Mouse (Mus musculus): ENCODE data around the gene Cyp4f39. TPM values are rescaled to one million over a fixed set of nuclear protein-coding genes. Genes with fewer than 3 reads are reported as not detected.
"Not testable (repeated sequence)": the region's sequence is repeated elsewhere in the genome, so short reads cannot be mapped to it uniquely, and the experiment has no call there.

Gene Cyp4f39
- polyA plus RNA-seq, 1 experiment from 2014 or later, result 0.92 TPM

DNA sequence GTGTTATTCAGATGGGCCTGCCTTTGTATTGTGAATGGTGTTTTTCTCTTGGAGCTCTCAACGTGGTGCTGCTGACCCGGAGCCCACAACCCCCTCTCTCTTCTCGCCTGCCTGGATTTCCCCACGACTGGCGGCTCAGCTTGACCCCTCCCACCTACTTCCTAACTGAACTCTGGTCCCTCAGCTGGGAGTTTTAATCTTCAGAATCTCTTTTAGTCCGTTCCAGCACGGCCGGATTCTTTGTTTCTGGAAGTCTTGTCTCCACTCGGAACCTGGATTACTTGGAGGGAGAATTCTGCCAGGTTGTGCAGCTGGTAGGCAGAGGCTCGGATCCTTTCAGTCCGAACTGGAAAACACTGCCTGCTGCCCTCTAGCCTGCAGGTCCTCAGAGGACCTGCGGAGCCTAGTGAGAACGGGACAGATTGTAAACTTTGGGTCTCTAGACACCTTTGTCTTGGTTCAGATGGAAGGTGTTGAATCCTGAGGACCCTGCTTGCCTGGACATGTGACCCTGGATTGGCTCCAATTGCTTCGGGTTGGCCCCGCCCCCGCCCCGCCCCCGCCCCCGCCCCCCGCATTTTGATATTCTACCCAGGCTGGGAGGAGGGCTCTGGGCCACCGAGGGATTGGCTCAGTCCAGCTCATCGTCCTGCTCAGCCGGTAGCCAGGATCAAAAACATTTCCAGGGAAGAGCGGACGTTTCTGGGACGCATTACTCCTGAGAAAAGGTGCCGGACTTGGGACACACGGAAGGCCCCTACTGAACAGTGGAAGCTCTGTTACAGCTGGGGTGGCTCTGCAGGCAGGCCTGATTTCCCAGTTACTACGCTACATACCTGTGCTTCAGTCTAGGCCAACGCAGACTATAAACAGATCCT lies 53.6 kb downstream of the Cyp4f39 start, which contains the start of gene Cyp4f17:
TSS of gene Cyp4f17 (plus strand) at position 200 of the 878 bp plus-strand sequence.
- WGBS, result 2% methylated on average over 27 of the region's 30 CpGs

DNA sequence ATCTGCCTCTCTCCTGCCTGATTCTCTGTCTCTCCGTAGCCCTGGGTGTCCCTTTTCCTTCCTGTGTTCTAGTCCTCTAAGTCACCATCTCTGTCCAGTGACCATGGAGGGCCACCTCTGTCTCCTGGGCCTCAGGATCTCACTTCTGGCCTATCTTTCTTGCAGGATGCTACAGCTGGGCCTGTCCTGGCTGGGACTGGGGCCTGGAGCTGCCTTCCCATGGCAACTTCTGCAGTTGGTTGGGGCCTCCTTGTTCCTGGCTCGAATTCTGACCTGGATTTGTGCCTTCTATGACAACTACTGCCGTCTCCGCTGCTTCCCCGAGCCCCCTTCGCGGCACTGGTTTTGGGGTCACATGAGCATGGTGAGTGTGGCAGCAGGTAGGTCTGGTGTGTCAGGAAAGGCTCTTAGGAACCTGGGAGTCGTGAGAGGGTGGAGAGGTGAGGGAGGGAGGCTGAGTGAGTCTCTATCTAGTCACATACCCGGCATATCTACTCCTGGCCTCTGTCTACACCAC lies 54.3 kb downstream of the Cyp4f39 start:
- Histone ChIP-seq H3K36me3 (ENCODE audit: control insufficient read depth, insufficient read depth, low read length) (no peaks in the 10 kb centered on the region), H3K4me2 (ENCODE audit: low read depth, low read length) (peak overlapping the region; percentile 95), H3K9ac (replicated peaks; ENCODE audit: low read depth, low read length) (peak overlapping the region; percentile 61), H3K4me1 (ENCODE audit: control insufficient read depth, insufficient read depth, low read length) (peaks cover 14% of the 10 kb centered on the region), H3K27ac (ENCODE audit: low read depth, low read length) (peak overlapping the region; percentile 69), H3K4me3 (ENCODE audit: low read depth, low read length) (peak overlapping the region; percentile 42), H3K27me3 (ENCODE audit: control insufficient read depth, insufficient read depth, low read length) (no peaks in the 10 kb centered on the region), H3K9me3 (ENCODE audit: control insufficient read depth, low read length) (no peaks in the 10 kb centered on the region)
- 42% methylated on average over 9 of the region's 9 CpGs for WGBS
- ATAC-seq (ENCODE audit: low read depth), result peak; percentile 32; the same call in 1 of the 2 replicates

More for the DNA sequence above, 53.6 kb downstream of the Cyp4f39 start, which contains the start of gene Cyp4f17:
- peak; percentile 91 for ATAC-seq (ENCODE audit: low read depth)
- H3K4me2 ChIP-seq (ENCODE audit: low read depth, low read length), result peak within 1 kb of the TSS; percentile 95
- no peaks in the 10 kb centered on the region for H3K27me3 ChIP-seq (ENCODE audit: control insufficient read depth, insufficient read depth, low read length)
- peak within 1 kb of the TSS; percentile 42 for H3K4me3 ChIP-seq (ENCODE audit: low read depth, low read length)
- H3K4me1 ChIP-seq (ENCODE audit: control insufficient read depth, insufficient read depth, low read length), result peaks cover 14% of the 10 kb centered on the region
- H3K36me3 ChIP-seq (ENCODE audit: control insufficient read depth, insufficient read depth, low read length), result no peaks in the 10 kb centered on the region
- peak within 1 kb of the TSS; percentile 61 for H3K9ac ChIP-seq (replicated peaks; ENCODE audit: low read depth, low read length)
- H3K9me3 ChIP-seq (ENCODE audit: control insufficient read depth, low read length), result no peaks in the 10 kb centered on the region
- H3K27ac ChIP-seq (ENCODE audit: low read depth, low read length), result peak within 1 kb of the TSS; percentile 69

DNA sequence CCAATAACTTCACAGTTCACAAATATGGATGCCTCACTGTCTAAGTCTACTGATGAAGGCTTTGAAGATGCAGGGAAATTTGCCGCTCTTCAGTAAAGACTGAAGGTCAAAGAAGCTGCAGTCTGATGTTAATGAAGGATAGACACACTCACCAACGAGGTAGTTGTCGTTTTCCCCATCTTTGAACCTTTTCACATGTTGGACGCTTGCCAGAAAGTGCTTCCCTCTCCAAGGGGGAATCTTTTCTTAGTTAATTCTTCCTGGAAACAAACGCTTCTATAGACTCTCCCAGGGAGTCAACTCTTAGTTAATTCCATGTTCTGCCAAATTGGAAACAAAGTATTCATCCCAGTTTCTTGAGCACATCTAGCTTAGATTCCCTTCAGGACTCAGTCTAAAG lies 63.6 kb downstream of the Cyp4f39 start:
- H3K9me3 ChIP-seq (ENCODE audit: control insufficient read depth, low read length), result no peaks in the 10 kb centered on the region
- no peak overlapping the region for H3K9ac ChIP-seq (replicated peaks; ENCODE audit: low read depth, low read length)
- H3K4me2 ChIP-seq (ENCODE audit: low read depth, low read length), result no peak overlapping the region
- no peak overlapping the region for H3K27ac ChIP-seq (ENCODE audit: low read depth, low read length)
- no peak for ATAC-seq (ENCODE audit: low read depth)
- no peak overlapping the region for H3K4me3 ChIP-seq (ENCODE audit: low read depth, low read length)
- H3K36me3 ChIP-seq (ENCODE audit: control insufficient read depth, insufficient read depth, low read length), result no peaks in the 10 kb centered on the region
- no peaks in the 10 kb centered on the region for H3K4me1 ChIP-seq (ENCODE audit: control insufficient read depth, insufficient read depth, low read length)
- 68% methylated on average over 5 of the region's 5 CpGs for WGBS
- H3K27me3 ChIP-seq (ENCODE audit: control insufficient read depth, insufficient read depth, low read length), result no peaks in the 10 kb centered on the region

DNA sequence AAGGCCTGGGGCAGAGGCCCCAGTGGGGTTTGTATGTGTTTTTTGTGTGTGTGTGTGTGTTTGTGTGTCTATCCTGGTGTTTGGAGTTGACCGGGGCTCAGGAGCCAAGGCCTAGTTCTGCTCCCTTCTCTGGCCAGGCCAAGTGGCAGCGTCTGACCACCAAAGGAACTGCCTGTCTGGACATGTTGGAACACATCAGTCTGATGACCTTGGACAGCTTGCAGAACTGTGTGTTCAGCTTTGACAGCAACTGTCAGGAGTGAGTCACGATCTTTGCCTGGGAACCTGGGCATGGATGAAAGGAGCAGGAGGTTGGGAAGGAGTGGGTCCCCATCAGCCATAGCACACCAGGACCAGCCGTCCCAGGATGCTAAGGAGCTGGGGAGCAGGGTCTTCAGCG lies 69.5 kb downstream of the Cyp4f39 start:
- 91% methylated on average over 5 of the region's 5 CpGs for whole genome bisulfite sequencing
- Histone ChIP-seq H3K4me1 (ENCODE audit: control insufficient read depth, insufficient read depth, low read length) (no peaks in the 10 kb centered on the region), H3K9ac (replicated peaks; ENCODE audit: low read depth, low read length) (no peak overlapping the region), H3K4me3 (ENCODE audit: low read depth, low read length) (no peak overlapping the region), H3K36me3 (ENCODE audit: control insufficient read depth, insufficient read depth, low read length) (peaks cover 3% of the 10 kb centered on the region; the same call in 1 of the 2 replicates), H3K27ac (ENCODE audit: low read depth, low read length) (no peak overlapping the region), H3K27me3 (ENCODE audit: control insufficient read depth, insufficient read depth, low read length) (no peaks in the 10 kb centered on the region), H3K4me2 (ENCODE audit: low read depth, low read length) (no peak overlapping the region), H3K9me3 (ENCODE audit: control insufficient read depth, low read length) (no peaks in the 10 kb centered on the region)
- ATAC-seq (ENCODE audit: low read depth), result no peak

DNA sequence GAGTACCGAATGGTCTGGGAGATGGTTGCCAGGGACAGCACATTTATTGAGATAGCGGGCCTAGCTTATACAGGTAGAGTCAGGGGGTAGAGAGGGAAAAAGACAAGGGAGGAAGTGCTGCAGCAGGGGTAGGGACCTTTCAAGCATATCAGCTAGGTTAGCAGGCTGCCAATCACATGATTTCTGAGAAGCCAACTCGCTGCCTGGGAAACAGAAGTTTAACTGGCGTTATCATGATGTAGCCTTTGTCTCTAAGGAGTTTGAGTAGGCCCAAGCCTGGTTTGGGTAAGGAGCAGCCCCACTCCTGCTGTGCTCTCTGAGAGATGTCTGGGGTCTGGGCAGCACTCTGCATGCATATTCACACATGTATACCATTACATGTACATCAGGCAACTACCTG lies 69.9 kb downstream of the Cyp4f39 start:
- no peak for ATAC-seq (ENCODE audit: low read depth)
- Histone ChIP-seq H3K4me3 (ENCODE audit: low read depth, low read length) (no peak overlapping the region), H3K36me3 (ENCODE audit: control insufficient read depth, insufficient read depth, low read length) (peaks cover 3% of the 10 kb centered on the region; the same call in 1 of the 2 replicates), H3K9me3 (ENCODE audit: control insufficient read depth, low read length) (no peaks in the 10 kb centered on the region), H3K4me2 (ENCODE audit: low read depth, low read length) (no peak overlapping the region), H3K27ac (ENCODE audit: low read depth, low read length) (no peak overlapping the region), H3K9ac (replicated peaks; ENCODE audit: low read depth, low read length) (no peak overlapping the region), H3K4me1 (ENCODE audit: control insufficient read depth, insufficient read depth, low read length) (no peaks in the 10 kb centered on the region), H3K27me3 (ENCODE audit: control insufficient read depth, insufficient read depth, low read length) (no peaks in the 10 kb centered on the region)
- WGBS, result 83% methylated on average over 4 of the region's 4 CpGs

DNA sequence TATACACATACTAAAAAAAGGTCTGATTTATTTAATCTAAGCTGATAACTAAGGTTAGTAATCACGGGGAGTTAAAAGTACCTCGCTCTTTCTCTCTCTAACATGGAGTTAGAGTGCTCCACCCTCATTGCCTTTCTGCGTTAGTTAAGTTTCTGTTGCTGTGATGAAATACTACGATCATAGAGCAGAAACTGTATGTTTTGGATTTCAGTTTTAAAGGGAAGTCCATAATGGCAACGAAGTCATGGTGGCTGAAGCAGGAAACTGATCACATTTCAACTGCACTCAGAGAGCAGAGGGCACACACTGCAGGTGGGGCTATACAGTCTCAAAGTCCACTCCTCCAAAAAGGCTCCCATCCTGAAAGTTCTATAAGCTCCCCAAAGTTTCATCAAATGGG lies 70.3 kb downstream of the Cyp4f39 start:
- no peaks in the 10 kb centered on the region for H3K27me3 ChIP-seq (ENCODE audit: control insufficient read depth, insufficient read depth, low read length)
- 93% methylated on average over 5 of the region's 5 CpGs for WGBS

DNA sequence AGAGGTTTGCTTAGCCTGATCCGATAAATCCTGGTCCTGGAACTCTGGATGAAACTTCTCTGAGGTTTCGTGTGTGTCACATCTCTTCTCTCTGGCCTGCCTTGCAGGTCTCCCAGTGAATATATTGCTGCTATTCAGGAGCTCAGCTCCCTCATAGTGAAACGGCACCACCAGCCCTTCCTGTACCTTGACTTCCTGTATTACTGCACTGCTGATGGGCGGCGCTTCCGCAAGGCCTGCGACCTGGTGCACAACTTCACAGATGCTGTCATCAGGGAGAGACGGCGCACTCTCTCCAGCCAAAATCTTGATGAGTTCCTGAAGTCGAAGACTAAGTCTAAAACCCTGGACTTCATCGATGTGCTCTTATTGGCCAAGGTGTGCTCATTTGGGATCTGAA lies 71.4 kb downstream of the Cyp4f39 start:
- Histone ChIP-seq H3K4me1 (ENCODE audit: control insufficient read depth, insufficient read depth, low read length) (no peaks in the 10 kb centered on the region), H3K9me3 (ENCODE audit: control insufficient read depth, low read length) (no peaks in the 10 kb centered on the region), H3K4me3 (ENCODE audit: low read depth, low read length) (no peak overlapping the region), H3K4me2 (ENCODE audit: low read depth, low read length) (no peak overlapping the region), H3K27me3 (ENCODE audit: control insufficient read depth, insufficient read depth, low read length) (no peaks in the 10 kb centered on the region), H3K9ac (replicated peaks; ENCODE audit: low read depth, low read length) (no peak overlapping the region), H3K36me3 (ENCODE audit: control insufficient read depth, insufficient read depth, low read length) (peaks cover 3% of the 10 kb centered on the region; the same call in 1 of the 2 replicates), H3K27ac (ENCODE audit: low read depth, low read length) (no peak overlapping the region)
- ATAC-seq (ENCODE audit: low read depth), result no peak
- 93% methylated on average over 11 of the region's 11 CpGs for WGBS

More for the DNA sequence above, 70.3 kb downstream of the Cyp4f39 start:
- Histone ChIP-seq H3K9ac (replicated peaks; ENCODE audit: low read depth, low read length) (no peak overlapping the region), H3K9me3 (ENCODE audit: control insufficient read depth, low read length) (no peaks in the 10 kb centered on the region), H3K4me1 (ENCODE audit: control insufficient read depth, insufficient read depth, low read length) (no peaks in the 10 kb centered on the region), H3K27ac (ENCODE audit: low read depth, low read length) (no peak overlapping the region), H3K4me2 (ENCODE audit: low read depth, low read length) (no peak overlapping the region), H3K4me3 (ENCODE audit: low read depth, low read length) (no peak overlapping the region), H3K36me3 (ENCODE audit: control insufficient read depth, insufficient read depth, low read length) (peaks cover 3% of the 10 kb centered on the region; the same call in 1 of the 2 replicates)
- ATAC-seq (ENCODE audit: low read depth), result no peak

DNA sequence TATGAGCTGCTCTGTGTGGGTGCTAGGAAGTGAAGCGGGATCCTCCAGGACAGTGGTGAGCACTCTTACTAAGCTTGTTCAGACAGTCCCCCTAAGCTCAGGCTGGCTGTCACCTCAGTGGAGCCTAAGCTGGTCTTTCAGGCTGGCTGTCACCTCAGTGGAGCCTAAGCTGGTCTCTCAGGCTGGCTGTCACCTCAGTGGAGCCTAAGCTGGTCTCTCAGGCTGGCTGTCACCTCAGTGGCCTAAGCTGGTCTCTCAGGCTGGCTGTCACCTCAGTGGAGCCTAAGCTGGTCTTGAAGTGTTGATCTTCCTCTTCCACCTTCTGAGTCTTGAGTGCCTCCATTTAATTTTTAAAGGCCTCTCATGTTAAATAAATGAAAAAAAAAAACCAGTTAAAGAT lies 73.8 kb downstream of the Cyp4f39 start:
- WGBS, result 94% methylated on average over 1 of the region's 1 CpGs
- ATAC-seq (ENCODE audit: low read depth); H3K27ac ChIP-seq (ENCODE audit: low read depth, low read length); H3K27me3 ChIP-seq (ENCODE audit: control insufficient read depth, insufficient read depth, low read length); H3K9me3 ChIP-seq (ENCODE audit: control insufficient read depth, low read length); H3K36me3 ChIP-seq (ENCODE audit: control insufficient read depth, insufficient read depth, low read length); H3K4me3 ChIP-seq (ENCODE audit: low read depth, low read length); H3K4me2 ChIP-seq (ENCODE audit: low read depth, low read length); H3K9ac ChIP-seq (replicated peaks; ENCODE audit: low read depth, low read length); H3K4me1 ChIP-seq (ENCODE audit: control insufficient read depth, insufficient read depth, low read length): not testable (repeated sequence)

DNA sequence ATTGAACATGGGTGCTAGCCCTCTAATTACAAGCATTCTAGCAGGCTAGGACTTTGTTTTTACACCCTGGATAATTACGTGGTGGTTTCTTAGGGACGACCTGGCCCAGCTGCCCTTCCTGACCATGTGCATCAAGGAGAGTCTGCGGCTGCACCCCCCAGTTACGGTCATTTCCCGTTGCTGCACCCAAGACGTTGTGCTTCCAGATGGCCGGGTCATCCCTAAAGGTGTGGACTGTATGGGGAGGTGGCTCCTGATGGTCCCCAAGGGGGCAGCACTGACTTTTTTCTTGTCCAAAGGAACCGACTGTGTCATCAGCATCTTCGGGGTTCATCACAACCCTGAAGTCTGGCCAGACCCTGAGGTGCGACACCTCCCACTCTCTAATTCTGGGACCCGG lies 75.2 kb downstream of the Cyp4f39 start:
- Histone ChIP-seq H3K36me3 (ENCODE audit: control insufficient read depth, insufficient read depth, low read length) (peaks cover 3% of the 10 kb centered on the region; the same call in 1 of the 2 replicates), H3K27ac (ENCODE audit: low read depth, low read length) (no peak overlapping the region), H3K4me1 (ENCODE audit: control insufficient read depth, insufficient read depth, low read length) (no peaks in the 10 kb centered on the region), H3K9ac (replicated peaks; ENCODE audit: low read depth, low read length) (no peak overlapping the region), H3K9me3 (ENCODE audit: control insufficient read depth, low read length) (no peaks in the 10 kb centered on the region), H3K4me2 (ENCODE audit: low read depth, low read length) (no peak overlapping the region), H3K27me3 (ENCODE audit: control insufficient read depth, insufficient read depth, low read length) (no peaks in the 10 kb centered on the region), H3K4me3 (ENCODE audit: low read depth, low read length) (no peak overlapping the region)
- 87% methylated on average over 11 of the region's 11 CpGs for WGBS
- no peak for ATAC-seq (ENCODE audit: low read depth)
